Mouse (Mus musculus) bone marrow macrophage, adult 2 months (primary cell): Measurements from ENCODE around the gene Git1.

Experiments
- CTCF ChIP-seq: IDR thresholded peaks from 2 replicates; pipeline ENCODE4 v1.5.1; 2012; ENCODE audit warnings: low read depth, mild to moderate bottlenecking, low read length, moderate library complexity
- POLR2A ChIP-seq: IDR thresholded peaks from 2 replicates; pipeline ENCODE4 v1.6.1; 2012; ENCODE audit warnings: mild to moderate bottlenecking, low read depth, low read length, borderline replicate concordance

DNA sequence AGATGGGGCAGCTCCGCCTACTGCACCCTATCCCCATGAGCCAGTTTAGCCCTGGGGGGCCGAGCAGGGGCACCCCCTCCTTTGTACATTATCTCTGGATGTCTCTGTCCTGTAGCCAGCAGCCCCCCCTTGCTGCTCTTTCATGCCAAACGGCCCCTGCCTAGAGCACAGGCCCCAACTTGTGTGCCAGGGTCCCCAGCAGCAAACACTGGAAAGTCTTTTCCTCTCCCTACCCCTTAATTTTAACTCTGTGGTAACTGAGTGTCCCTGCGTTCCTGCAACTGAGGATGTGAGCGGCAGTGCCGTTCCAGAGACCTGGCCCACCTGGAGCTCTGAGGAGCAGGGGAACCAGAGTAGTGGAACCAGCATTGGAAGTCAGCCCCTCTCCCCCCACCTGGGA is 13.6 kb downstream of the Git1 start:
- TF ChIP-seq CTCF = no peak
- TF ChIP-seq POLR2A = no peak
